Mouse (Mus musculus): Measurements from ENCODE around the gene Adad2. TPM values are rescaled to one million over a fixed set of nuclear protein-coding genes. Genes with fewer than 3 reads are reported as not detected.

Adad2 gene
- polyA plus RNA-seq, 1 experiment from 2014 or later: not detected

DNA sequence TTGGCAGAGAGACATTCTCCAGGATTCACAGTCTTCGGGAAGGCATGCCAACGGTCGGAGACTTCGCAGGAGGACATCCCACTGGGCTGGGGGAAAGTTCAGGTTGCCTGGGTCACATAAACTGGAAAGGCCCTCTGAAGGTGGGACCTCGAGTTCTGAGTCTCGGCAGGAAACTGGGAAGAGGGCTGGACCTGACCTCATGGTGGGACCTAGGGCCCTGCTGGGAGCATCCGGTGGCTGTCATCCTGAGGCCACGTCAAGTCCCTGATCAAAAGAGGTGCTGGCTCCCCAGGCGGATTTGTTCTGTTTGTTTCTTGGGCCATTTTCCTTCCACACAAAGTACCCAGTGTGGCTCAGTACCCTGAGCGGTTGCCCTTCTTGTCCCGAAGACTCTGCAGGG, 50.9 kb downstream of the Adad2 start:
- WGBS: 79% methylated on average over 11 of the region's 11 CpGs
- H3K9me3 ChIP-seq (ENCODE audit: control insufficient read depth, low read length): no peaks in the 10 kb centered on the region
- H3K4me1 ChIP-seq (replicated peaks; ENCODE audit: control insufficient read depth, insufficient read depth, low read length): peaks cover 5% of the 10 kb centered on the region; the same call in 1 of the 2 replicates
- H3K36me3 ChIP-seq (ENCODE audit: control insufficient read depth, insufficient read depth): no peaks in the 10 kb centered on the region
- no peak overlapping the region for H3K9ac ChIP-seq (replicated peaks; ENCODE audit: low read depth, low read length)
- H3K27ac ChIP-seq (ENCODE audit: low read length): no peak overlapping the region
- ATAC-seq: no peak
- H3K4me3 ChIP-seq (replicated peaks; ENCODE audit: low read length): no peak overlapping the region
- H3K27me3 ChIP-seq (replicated peaks; ENCODE audit: control insufficient read depth, insufficient read depth, low read length): no peaks in the 10 kb centered on the region
- no peak overlapping the region for H3K4me2 ChIP-seq (ENCODE audit: low read length)

DNA sequence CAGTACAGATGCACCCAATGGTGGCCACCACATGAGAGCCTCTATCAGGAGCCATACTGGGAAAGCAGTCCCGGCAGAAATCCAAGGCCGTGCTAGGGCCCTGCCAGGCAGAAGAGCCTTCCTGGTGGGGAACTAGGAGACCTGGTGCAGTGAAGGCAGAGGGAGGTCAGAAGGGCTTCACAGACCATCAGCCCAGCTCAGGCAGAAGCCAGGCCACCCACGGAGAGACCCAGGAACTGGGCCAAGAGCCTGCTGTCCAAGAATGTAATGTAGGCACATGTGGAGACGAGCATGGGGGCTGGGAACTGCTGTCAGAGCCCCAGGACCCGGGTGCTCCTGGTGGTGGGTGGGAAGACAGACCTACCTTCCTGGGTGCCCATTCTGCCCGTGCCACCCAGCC, 52.7 kb downstream of the Adad2 start:
- Histone ChIP-seq H3K4me2 (ENCODE audit: low read length) (no peak overlapping the region), H3K4me3 (replicated peaks; ENCODE audit: low read length) (no peak overlapping the region), H3K9ac (replicated peaks; ENCODE audit: low read depth, low read length) (no peak overlapping the region), H3K27me3 (replicated peaks; ENCODE audit: control insufficient read depth, insufficient read depth, low read length) (no peaks in the 10 kb centered on the region), H3K9me3 (ENCODE audit: control insufficient read depth, low read length) (no peaks in the 10 kb centered on the region), H3K4me1 (replicated peaks; ENCODE audit: control insufficient read depth, insufficient read depth, low read length) (peaks cover 5% of the 10 kb centered on the region; the same call in 1 of the 2 replicates), H3K36me3 (ENCODE audit: control insufficient read depth, insufficient read depth) (no peaks in the 10 kb centered on the region), H3K27ac (ENCODE audit: low read length) (no peak overlapping the region)
- no peak for ATAC-seq
- 77% methylated on average over 6 of the region's 6 CpGs for WGBS

Other genes starting within 250 kb of the Adad2 start
- 13.0 and 13.9 TPM in 2 replicates for gene Mlycd, start 217.9 kb upstream of the Adad2 start, polyA plus RNA-seq (2015; fragmentation: Nextera tagmentation; extraction: Ambion mirVana)
- 0.20 TPM in 2 replicates for gene Osgin1, start 178.6 kb upstream of the Adad2 start, polyA plus RNA-seq (2015; fragmentation: Nextera tagmentation; extraction: Ambion mirVana)
- gene Necab2, start 166.0 kb upstream of the Adad2 start, polyA plus RNA-seq (2015; fragmentation: Nextera tagmentation; extraction: Ambion mirVana): 11.9 and 28.9 TPM in 2 replicates
- gene Slc38a8, start 111.0 kb upstream of the Adad2 start, polyA plus RNA-seq (2015; fragmentation: Nextera tagmentation; extraction: Ambion mirVana): not detected in 2 replicates
- 66.6 and 75.9 TPM in 2 replicates for gene Mbtps1, start 54.0 kb upstream of the Adad2 start, polyA plus RNA-seq (2015; fragmentation: Nextera tagmentation; extraction: Ambion mirVana)
- gene Hsdl1, start 37.6 kb upstream of the Adad2 start, polyA plus RNA-seq (2015; fragmentation: Nextera tagmentation; extraction: Ambion mirVana): 179 and 183 TPM in 2 replicates
- gene Dnaaf1, start 37.5 kb upstream of the Adad2 start, polyA plus RNA-seq (2015; fragmentation: Nextera tagmentation; extraction: Ambion mirVana): 0.24 and 0.39 TPM in 2 replicates
- gene Taf1c, start 7.5 kb upstream of the Adad2 start, polyA plus RNA-seq (2015; fragmentation: Nextera tagmentation; extraction: Ambion mirVana): 19.3 and 19.4 TPM in 2 replicates
- gene Kcng4, start 22.9 kb downstream of the Adad2 start, polyA plus RNA-seq (2015; fragmentation: Nextera tagmentation; extraction: Ambion mirVana): not detected in 2 replicates
- 3.5 and 4.2 TPM in 2 replicates for gene Wfdc1, start 53.6 kb downstream of the Adad2 start, polyA plus RNA-seq (2015; fragmentation: Nextera tagmentation; extraction: Ambion mirVana)
- 0.06 and 0.14 TPM in 2 replicates for gene Atp2c2, start 87.3 kb downstream of the Adad2 start, polyA plus RNA-seq (2015; fragmentation: Nextera tagmentation; extraction: Ambion mirVana)
- gene Tldc1, start 165.7 kb downstream of the Adad2 start, polyA plus RNA-seq (2015; fragmentation: Nextera tagmentation; extraction: Ambion mirVana): 15.3 and 16.1 TPM in 2 replicates
- 119 and 147 TPM in 2 replicates for gene Cotl1, start 227.8 kb downstream of the Adad2 start, polyA plus RNA-seq (2015; fragmentation: Nextera tagmentation; extraction: Ambion mirVana)
- 15.2 and 19.1 TPM in 2 replicates for gene Klhl36, start 249.5 kb downstream of the Adad2 start, polyA plus RNA-seq (2015; fragmentation: Nextera tagmentation; extraction: Ambion mirVana)

Data from forebrain, embryonic 16.5 days (tissue).